Mouse (Mus musculus): ENCODE data around the gene Zeb2.

GRCm38 (mm10) chr2:45100628-45101027 is 16.6 kb downstream of the Zeb2 start:
- TF ChIP-seq CTCF (IDR thresholded peaks at IDR 0.05; ENCODE audit: low read depth) = no peak
- no peak for TF ChIP-seq EP300 (IDR thresholded peaks at IDR 0.05; ENCODE audit: low read depth)
